Mouse (Mus musculus) Patski (cell line): ENCODE measurements around the gene Rps6kb2. TPM values are rescaled to one million over a fixed set of nuclear protein-coding genes. Genes with fewer than 3 reads are reported as not detected.

Source experiments
- ATAC-seq: fragments of 100-300 bp; one replicate; pipeline ENCODE4 v1.8.0; 2021
- CTCF ChIA-PET: fragments of 350-600 bp; sonication (Branson Sonifier 250); formaldehyde crosslinking; loops from one replicate; lab custom pipeline; 2022; ENCODE audit warnings: inconsistent platforms; lab: Charles Lee
- POLR2A ChIA-PET: fragments of 350-600 bp; sonication (Branson Sonifier 250); formaldehyde crosslinking; loops from one replicate; lab custom pipeline; 2022; ENCODE audit warnings: antibody characterized with exemption, inconsistent platforms; lab: Charles Lee
- DNase-seq: peaks from one replicate; pipeline ENCODE4 v3.0.0-alpha.2; 2011; ENCODE audit warnings: low read depth, low spot score
- H3K27me3 ChIP-seq: fragments of 371-371 bp; one replicate; pipeline ENCODE4 v1.5.1; 2021
- CTCF ChIP-seq: fragments of 100-300 bp; IDR thresholded peaks from one replicate; pipeline ENCODE4 v1.5.1; 2021
- in situ Hi-C: fragments of 300-500 bp; cut with MboI; formaldehyde crosslinking; loops from 3 replicates; pipeline ENCODE4 v1.11.1; 2018; ENCODE audit warnings: low pct_unique_long_range_greater_than_20kb, mixed read lengths
- polyA plus RNA-seq: library from polyadenylated mRNA; unstranded; gene quantifications from one replicate; pipeline ENCODE4 v1.2.3, GENCODE M21; 2021

Rps6kb2 gene
- polyA plus RNA-seq, 1 experiment from 2014 or later, result 43.0 TPM

DNA sequence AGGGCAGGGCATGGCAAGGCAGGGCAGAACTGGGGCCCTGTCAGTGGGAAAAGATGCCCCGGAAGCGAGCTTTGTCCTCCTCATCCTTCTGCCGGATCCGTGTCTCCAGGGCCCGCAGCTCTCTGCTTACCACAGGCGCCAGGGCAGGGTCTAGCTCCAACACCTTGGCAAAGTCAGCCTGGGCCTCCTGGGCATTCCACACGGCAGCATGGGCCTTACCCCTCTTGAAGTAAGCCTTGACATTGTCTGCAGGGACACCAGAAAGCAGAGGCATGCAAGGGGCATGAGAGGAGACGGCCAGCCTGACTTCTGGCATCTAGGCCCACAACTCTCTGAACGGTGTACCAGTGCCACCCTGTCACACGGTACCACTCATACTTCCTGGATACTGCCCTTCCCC is 48.6 kb downstream of the Rps6kb2 start:
- ATAC-seq (no peak), DNase-seq (no peak)
- no peaks in the 10 kb centered on the region for H3K27me3 ChIP-seq
- ChIA-PET CTCF (interaction anchor here (1.3 to 2.5 kb wide), 2 partner anchors 11 to 16 kb away, joined by 3 to 7 read pairs; no protein-coding TSS in a partner anchor), POLR2A (no interaction called here)
- in situ Hi-C loops, result no loop called here
- TF ChIP-seq CTCF, result no peak

DNA sequence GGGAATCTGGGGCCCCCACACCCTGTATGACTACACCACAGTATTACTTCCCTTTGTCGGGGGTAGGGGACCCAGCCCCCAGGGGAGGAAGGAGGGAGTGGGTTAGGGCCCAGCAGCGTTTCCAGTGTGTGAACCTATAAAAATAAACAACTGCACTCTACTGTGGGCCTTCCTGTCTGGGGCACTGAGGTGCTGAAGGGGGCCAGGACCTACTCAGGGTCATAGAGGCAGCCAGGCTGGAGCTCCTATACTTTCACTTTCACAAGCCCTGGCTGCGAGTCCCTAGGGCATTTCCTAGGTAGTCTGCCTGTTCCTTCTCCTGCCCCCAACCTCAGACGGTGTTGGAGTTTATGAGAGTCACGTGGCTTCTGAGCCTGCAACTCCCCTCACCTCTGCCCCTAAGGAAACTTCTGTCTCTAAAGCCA is 49.3 kb downstream of the Rps6kb2 start:
- in situ Hi-C loops, result no loop called here
- H3K27me3 ChIP-seq, result no peaks in the 10 kb centered on the region
- TF ChIP-seq CTCF, result no peak
- ChIA-PET CTCF (interaction anchor here (1.1 to 2.5 kb wide), 4 partner anchors 11 to 115 kb away, joined by 3 to 7 read pairs (median 3); no protein-coding TSS in a partner anchor), POLR2A (interaction anchor here (0.9 kb wide), 1 partner anchor 15 kb away, joined by 4 read pairs; no protein-coding TSS in a partner anchor)
- peak; percentile 20 for ATAC-seq
- no peak for DNase-seq

DNA sequence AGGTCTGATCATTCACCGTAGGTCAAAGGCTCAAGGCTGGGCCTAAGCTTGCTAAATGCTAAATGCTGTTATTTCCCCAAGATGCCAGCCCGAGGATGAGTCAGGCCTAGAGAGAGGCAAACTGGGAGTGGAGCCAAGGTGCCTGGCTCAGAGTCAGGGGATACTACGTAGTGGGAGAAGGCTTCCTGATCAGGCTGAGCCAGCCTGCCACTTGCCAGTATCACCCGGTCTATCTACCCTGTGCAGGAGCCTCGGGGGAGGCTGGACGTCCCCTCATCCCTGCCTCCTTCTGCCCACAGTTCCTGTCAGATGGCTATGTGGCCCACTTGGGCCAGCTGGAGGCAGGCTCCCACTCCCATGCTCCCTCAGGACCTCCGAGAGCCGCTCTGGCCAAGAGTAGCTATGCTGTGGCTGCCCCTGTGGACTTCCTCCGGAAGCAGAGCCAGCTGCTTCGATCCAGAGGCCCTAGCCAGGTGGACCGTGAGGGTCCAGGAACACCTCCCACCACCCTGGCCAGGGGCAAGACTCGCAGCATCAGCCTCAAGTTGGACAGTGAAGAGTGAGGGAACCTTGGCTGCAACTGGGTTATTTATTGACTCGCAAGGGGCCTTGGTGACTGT is 49.9 kb downstream of the Rps6kb2 start:
- H3K27me3 ChIP-seq, result no peaks in the 10 kb centered on the region
- ATAC-seq, result peak; percentile 78
- ChIA-PET CTCF (interaction anchor here (1.1 to 2.5 kb wide), 3 partner anchors 12 to 115 kb away, joined by 3 to 7 read pairs (median 3); no protein-coding TSS in a partner anchor), POLR2A (interaction anchor here (0.9 kb wide), 1 partner anchor 14 kb away, joined by 4 read pairs; no protein-coding TSS in a partner anchor)
- no peak for TF ChIP-seq CTCF
- DNase-seq, result peak; percentile 93
- in situ Hi-C loops, result no loop called here

DNA sequence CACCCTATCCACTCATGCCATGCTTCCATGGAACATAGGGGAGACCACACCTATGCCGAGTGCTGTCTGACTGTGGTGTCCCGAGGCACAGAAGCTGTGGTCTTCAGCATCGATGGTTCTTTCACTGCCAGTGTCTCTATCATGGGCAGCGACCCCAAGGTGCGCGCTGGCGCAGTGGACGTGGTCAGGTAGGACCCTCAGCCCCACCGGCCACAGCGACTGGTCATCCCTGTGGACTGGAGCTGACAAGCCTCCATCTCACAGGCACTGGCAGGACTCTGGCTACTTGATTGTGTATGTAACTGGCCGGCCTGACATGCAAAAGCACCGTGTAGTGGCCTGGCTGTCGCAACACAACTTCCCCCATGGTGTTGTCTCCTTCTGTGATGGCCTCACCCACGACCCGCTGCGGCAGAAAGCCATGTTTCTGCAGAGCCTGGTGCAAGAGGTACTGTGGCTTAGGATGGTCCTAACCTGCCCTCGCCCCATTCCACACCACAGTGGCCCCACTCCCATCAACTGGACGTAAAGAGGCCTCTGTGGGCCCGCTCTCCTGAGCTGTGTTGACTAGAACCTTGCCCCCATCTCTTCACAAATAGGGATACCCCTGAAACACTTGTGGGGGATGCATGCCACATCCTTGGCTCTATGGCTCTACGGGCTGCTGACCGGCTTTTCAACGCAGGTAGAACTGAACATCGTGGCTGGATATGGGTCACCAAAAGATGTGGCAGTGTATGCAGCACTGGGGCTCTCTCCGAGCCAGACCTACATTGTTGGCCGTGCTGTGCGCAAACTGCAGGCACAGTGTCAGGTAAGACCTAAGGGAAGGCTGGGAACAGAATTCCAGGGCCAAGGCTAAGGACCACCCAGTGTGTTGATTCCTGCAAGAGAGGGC is 50.8 kb downstream of the Rps6kb2 start:
- ATAC-seq (no peak), DNase-seq (no peak)
- in situ Hi-C loops, result no loop called here
- no peak for TF ChIP-seq CTCF
- H3K27me3 ChIP-seq, result no peaks in the 10 kb centered on the region
- POLR2A ChIA-PET, result no interaction called here
- CTCF ChIA-PET, result interaction anchor here (2.5 kb wide), 1 partner anchor 13 kb away, joined by 7 read pairs; no protein-coding TSS in a partner anchor

DNA sequence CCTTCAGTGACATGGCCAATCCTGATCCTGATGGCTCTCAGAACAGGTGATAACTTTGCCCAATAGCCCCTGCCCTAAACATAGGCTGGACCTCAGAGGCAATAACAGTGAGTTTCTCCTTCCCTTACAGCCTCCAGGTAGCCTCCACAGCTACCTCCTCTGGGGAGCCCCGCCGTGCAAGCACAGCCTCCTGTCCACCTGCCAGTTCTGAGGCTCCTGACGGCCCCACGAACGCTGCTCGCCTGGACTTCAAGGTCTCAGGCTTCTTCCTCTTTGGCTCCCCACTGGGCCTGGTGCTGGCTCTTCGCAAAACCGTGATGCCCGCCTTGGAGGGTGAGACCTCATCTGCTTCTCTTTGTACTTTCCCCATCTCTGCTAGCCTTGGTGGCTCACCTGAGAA is 54.6 kb downstream of the Rps6kb2 start:
- TF ChIP-seq CTCF, result no peak
- POLR2A ChIA-PET, result no interaction called here
- DNase-seq (no peak), ATAC-seq (no peak)
- in situ Hi-C loops, result no loop called here
- CTCF ChIA-PET, result no interaction called here
- no peaks in the 10 kb centered on the region for H3K27me3 ChIP-seq

DNA sequence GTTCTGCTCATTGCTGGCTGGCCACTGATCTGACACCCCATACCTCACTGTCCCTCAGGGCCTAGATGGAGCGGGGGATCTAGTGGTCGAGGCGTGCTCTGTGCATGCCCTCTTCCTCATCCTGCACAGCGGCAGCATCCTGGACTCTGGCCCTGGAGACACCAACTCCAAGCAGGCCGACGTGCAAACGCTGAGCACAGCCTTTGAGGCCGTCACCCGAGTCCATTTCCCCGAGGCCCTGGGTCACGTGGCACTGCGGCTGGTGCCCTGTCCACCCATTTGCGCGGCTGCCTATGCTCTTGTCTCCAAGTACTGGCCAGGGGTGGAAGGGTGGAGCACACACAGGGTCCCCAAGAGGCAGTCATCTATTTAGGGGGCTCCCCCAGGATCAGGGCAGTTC is 56.5 kb downstream of the Rps6kb2 start:
- ChIA-PET CTCF (no interaction called here), POLR2A (no interaction called here)
- no peak for TF ChIP-seq CTCF
- ATAC-seq, result no peak
- DNase-seq, result no peak
- in situ Hi-C loops, result no loop called here
- H3K27me3 ChIP-seq, result no peaks in the 10 kb centered on the region

DNA sequence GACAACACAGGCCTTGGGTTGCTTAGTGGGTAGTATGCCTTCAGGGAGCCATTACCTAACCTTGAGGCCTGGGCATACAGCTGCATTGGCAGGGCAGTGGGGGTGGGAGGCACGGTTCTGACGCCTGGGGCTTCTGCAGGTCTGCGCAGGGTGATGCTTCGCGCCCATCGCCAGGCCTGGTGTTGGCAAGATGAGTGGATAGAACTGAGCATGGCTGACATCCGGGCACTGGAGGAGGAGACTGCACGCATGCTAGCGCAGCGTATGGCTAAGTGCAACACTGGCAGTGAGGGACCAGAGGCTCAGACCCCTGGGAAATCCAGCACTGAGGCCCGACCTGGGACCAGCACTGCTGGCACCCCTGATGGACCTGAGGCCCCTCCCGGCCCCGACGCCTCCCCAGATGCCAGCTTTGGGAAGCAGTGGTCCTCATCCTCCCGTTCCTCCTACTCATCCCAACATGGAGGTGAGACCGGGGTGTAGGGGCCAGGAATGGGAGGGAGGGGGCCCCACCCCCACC is 58.4 kb downstream of the Rps6kb2 start:
- CTCF ChIA-PET, result interaction anchor here (1.3 kb wide), 1 partner anchor 20 kb away, joined by 4 read pairs; no protein-coding TSS in a partner anchor
- no peak for ATAC-seq
- in situ Hi-C loops, result no loop called here
- H3K27me3 ChIP-seq, result no peaks in the 10 kb centered on the region
- POLR2A ChIA-PET, result no interaction called here
- no peak for TF ChIP-seq CTCF
- DNase-seq, result no peak

Other genes starting within 250 kb of the Rps6kb2 start
- gene Aldh3b1, start 233.5 kb downstream of the Rps6kb2 start, polyA plus RNA-seq, result 22.2 TPM
- not detected for gene Unc93b1, start 228.2 kb downstream of the Rps6kb2 start, polyA plus RNA-seq
- gene Aldh3b3, start 204.7 kb downstream of the Rps6kb2 start, polyA plus RNA-seq, result 0.17 TPM
- gene Aldh3b2, start 191.0 kb downstream of the Rps6kb2 start, polyA plus RNA-seq, result 0.05 TPM
- 3.9 TPM for gene Acy3, start 176.8 kb downstream of the Rps6kb2 start, polyA plus RNA-seq
- gene Tbx10, start 170.6 kb downstream of the Rps6kb2 start, polyA plus RNA-seq, result 0.03 TPM
- gene Nudt8, start 162.8 kb downstream of the Rps6kb2 start, polyA plus RNA-seq, result 35.1 TPM
- gene Gm49405, start 162.7 kb downstream of the Rps6kb2 start, polyA plus RNA-seq, result 3.1 TPM
- 7.1 TPM for gene Doc2g, start 160.0 kb downstream of the Rps6kb2 start, polyA plus RNA-seq
- 231 TPM for gene Ndufv1, start 150.5 kb downstream of the Rps6kb2 start, polyA plus RNA-seq
- 1,288 TPM for gene Gstp1, start 125.4 kb downstream of the Rps6kb2 start, polyA plus RNA-seq
- 379 TPM for gene Gstp2, start 117.3 kb downstream of the Rps6kb2 start, polyA plus RNA-seq
- not detected for gene Gstp3, start 103.8 kb downstream of the Rps6kb2 start, polyA plus RNA-seq
- gene Cabp2, start 81.8 kb downstream of the Rps6kb2 start, polyA plus RNA-seq, result not detected
- 93.8 TPM for gene Cdk2ap2, start 66.2 kb downstream of the Rps6kb2 start, polyA plus RNA-seq
- 109 TPM for gene Pitpnm1, start 63.4 kb downstream of the Rps6kb2 start, polyA plus RNA-seq
- 149 TPM for gene Aip, start 37.5 kb downstream of the Rps6kb2 start, polyA plus RNA-seq
- not detected for gene Gpr152, start 23.6 kb downstream of the Rps6kb2 start, polyA plus RNA-seq
- 0.17 TPM for gene Cabp4, start 19.3 kb downstream of the Rps6kb2 start, polyA plus RNA-seq
- gene Coro1b, start 14.7 kb downstream of the Rps6kb2 start, polyA plus RNA-seq, result 321 TPM
- gene Ptprcap, start 9.8 kb downstream of the Rps6kb2 start, polyA plus RNA-seq, result 0.62 TPM
- gene Carns1, start 12.1 kb upstream of the Rps6kb2 start, polyA plus RNA-seq, result 13.7 TPM
- 1.9 TPM for gene Tbc1d10c, start 27.9 kb upstream of the Rps6kb2 start, polyA plus RNA-seq
- gene Ppp1ca, start 28.7 kb upstream of the Rps6kb2 start, polyA plus RNA-seq, result 674 TPM
- gene Rad9a, start 38.3 kb upstream of the Rps6kb2 start, polyA plus RNA-seq, result 33.9 TPM
- 122 TPM for gene Clcf1, start 50.9 kb upstream of the Rps6kb2 start, polyA plus RNA-seq
- gene AC109138.7, start 51.0 kb upstream of the Rps6kb2 start, polyA plus RNA-seq, result 0.62 TPM
- 49.5 TPM for gene Pold4, start 68.5 kb upstream of the Rps6kb2 start, polyA plus RNA-seq
- gene Ssh3, start 105.8 kb upstream of the Rps6kb2 start, polyA plus RNA-seq, result 71.3 TPM
- 25.8 TPM for gene Ankrd13d, start 119.8 kb upstream of the Rps6kb2 start, polyA plus RNA-seq
- 74.9 TPM for gene Grk2, start 142.9 kb upstream of the Rps6kb2 start, polyA plus RNA-seq
- 79.6 TPM for gene Kdm2a, start 234.9 kb upstream of the Rps6kb2 start, polyA plus RNA-seq